In the genomic region with DNA sequence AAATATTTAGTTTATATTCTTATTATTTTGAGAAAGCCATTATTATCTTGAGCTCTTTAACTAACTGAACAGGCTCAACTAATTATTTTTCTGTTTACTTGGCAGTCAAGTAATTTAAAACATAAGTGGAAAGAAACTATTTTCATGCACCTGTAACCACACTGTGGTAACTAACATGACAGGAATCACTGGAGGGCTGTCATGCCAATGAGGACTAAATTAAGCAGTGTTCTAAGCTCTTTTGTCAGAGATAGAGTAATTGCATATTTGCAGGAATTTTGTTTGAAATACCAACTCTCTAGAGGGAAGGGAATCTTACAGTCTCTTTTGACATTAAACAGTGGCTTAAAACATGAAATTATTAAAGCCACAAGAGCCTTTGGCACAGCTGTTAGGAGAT, we compare ENCODE assay signal across 17 mouse cellular contexts.
"Had no signal": no experiment of that assay in that cellular context is flagged by ENCODE, and none has a peak within 500 bp of the region (broad histone marks: within the 10 kb centered on the region; RNA-seq: fewer than 3 reads in every experiment).

No protein-coding gene starts in this region.

- H3K36me3 ChIP-seq: midbrain, embryonic 10.5 days; midbrain, embryonic 12.5 days; neural tube, embryonic 13.5 days; neural tube, embryonic 15.5 days had no signal

- H3K4me2 ChIP-seq: lung, embryonic 14.5 days; midbrain, embryonic 12.5 days; neural tube, embryonic 13.5 days; neural tube, embryonic 15.5 days had no signal

- H3K9me3 ChIP-seq: midbrain, embryonic 10.5 days; midbrain, embryonic 12.5 days; neural tube, embryonic 13.5 days; neural tube, embryonic 15.5 days had no signal

- DNase-seq: lung, adult 18-20 months; lung, embryonic 14.5 days; lung, postnatal 10 days; lung, postnatal 4 days; right cerebral cortex, adult 18-20 months; right cerebral cortex, postnatal 25 days; right cerebral cortex, postnatal 4 days; spleen, adult 18-20 months; thymus, adult 18-20 months; thymus, postnatal 14 days; thymus, postnatal 36 days had no signal

- H3K27ac ChIP-seq: liver, embryonic 14.5 days; midbrain, embryonic 10.5 days; midbrain, embryonic 12.5 days; neural tube, embryonic 13.5 days; neural tube, embryonic 15.5 days had no signal

- H3K4me1 ChIP-seq: midbrain, embryonic 10.5 days; neural tube, embryonic 13.5 days; neural tube, embryonic 15.5 days had no signal

- H3K9ac ChIP-seq: liver, embryonic 14.5 days; lung, embryonic 14.5 days; midbrain, embryonic 12.5 days; neural tube, embryonic 13.5 days; neural tube, embryonic 15.5 days had no signal

- H3K4me3 ChIP-seq: midbrain, embryonic 10.5 days; midbrain, embryonic 12.5 days; myocyte; neural tube, embryonic 13.5 days; neural tube, embryonic 15.5 days had no signal

- H3K27me3 ChIP-seq: midbrain, embryonic 12.5 days; neural tube, embryonic 13.5 days; neural tube, embryonic 15.5 days had no signal
